Mouse (Mus musculus): Measurements from ENCODE around the gene Ccdc51. TPM values are rescaled to one million over a fixed set of nuclear protein-coding genes. Genes with fewer than 3 reads are reported as not detected.

Gene Ccdc51
- polyA plus RNA-seq (2012) = 4.4 and 4.9 TPM in 2 replicates

DNA sequence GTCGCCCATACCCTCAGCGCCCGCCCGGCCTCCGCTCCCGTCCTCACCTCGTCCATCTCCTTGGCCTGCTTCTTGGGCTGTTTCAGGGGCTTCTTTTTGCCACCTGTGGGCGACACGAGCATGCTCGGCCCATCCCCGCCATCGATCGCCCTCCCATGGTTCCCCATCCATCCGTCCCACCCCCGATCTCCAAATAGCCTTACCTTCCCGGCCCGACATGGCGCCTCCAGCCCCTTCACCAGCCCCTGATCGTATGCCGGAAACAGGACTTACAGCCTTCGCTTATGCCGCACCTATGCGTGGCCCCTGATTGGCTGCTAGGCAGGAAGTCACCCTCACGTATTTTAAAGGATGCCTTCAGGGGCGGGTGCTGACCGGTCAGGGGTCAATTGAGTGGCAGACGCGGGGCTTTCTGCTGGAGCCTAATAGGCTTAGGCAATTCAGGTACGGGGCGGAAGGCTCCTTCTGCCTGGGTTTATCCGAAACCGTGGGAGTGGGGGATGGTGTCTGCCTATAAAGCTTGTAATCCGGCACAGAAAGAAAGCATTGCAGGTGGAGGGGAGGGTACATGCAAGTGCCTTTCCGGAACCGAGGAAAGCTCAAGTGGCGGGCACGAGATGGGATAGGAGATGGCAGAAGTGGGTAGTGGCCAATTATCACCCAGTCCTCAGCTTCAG, at the start of gene Ccdc51, which contains the start of gene Tma7:
Gene Ccdc51 (plus strand): TSS at position 370 of the 677 bp plus-strand sequence.
Gene Tma7 (minus strand): TSS at position 464 of the 677 bp plus-strand sequence.

DNA sequence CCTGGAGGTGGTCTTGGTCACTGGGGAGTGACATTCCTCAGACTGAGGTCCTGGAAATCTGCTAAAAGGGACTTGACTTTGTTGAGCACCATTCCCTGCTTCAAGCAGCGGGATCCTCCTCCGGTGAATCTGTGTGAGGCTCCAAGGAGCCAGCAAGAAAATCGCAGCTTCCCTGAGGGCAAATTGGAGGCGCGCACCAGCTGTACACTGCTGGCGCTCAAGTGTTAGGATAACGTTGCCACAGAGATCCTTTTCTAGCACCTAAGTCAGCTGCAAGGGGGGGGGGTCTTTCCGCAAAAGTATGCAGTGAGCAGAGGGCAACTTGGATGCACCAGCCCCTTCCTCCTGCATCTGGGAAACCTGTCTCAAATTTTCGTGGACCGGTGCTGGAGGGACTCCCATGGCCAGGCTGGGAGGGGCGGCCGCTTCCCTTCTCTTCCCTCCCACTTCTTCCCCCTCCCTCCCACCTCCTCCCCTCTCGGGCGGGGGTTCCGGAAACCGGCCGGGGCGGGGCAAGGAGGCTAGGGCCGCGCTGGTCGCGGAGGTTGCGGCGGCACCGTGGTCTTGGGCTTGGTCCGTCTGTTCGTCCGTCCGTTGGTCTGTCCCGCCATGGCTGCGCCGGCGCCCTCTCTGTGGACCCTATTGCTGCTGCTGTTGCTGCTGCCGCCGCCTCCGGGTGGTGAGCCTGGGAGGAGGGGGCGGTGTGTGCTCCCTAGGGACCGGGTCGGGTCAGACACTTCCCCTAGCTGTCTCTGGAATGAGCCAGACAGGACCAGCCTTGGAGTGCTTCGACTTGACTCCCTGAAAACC, 44.0 kb upstream of the Ccdc51 start, which contains the start of gene Shisa5:
Gene Shisa5 (plus strand): TSS at position 480 of the 810 bp plus-strand sequence.

DNA sequence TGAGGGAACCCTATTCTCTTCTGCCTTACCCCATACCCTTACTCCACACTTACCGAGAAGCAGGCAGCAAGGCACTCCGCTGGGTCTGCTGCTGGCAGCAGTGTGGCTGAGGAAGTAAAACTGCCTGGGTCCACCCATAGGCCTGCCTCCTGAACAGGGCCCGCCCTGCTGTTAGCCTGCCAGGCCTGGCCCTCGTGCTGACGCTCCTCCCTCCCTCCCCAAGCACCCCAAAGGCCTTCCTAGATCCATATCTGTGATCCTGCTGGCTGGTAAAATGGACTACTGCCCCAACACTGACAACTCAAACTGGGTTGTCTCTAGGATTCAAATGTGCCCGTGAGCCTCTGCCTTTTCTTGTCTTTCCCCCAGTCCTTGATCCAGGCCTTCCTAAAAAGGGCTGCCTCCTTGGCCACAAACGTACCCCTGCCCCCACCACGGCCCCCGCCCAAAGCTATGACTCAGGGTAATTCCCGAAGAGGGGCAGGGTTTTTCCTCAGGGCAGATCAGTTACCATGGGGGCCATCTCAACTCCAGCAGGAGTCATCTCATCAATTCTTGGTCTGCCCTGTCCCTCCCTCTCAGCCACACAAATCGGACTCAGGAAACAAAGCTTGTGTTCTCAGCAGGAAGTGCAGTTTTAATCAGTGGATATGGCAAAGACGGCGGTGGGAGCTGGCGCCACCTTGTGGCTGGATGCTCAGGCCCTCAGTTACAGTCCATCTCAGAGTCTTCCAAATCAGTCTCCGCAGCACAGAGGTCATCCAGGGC, 23.0 kb upstream of the Ccdc51 start, which contains the start of gene Trex1:
Gene Trex1 (minus strand): TSS at position 599 of the 768 bp plus-strand sequence.

DNA sequence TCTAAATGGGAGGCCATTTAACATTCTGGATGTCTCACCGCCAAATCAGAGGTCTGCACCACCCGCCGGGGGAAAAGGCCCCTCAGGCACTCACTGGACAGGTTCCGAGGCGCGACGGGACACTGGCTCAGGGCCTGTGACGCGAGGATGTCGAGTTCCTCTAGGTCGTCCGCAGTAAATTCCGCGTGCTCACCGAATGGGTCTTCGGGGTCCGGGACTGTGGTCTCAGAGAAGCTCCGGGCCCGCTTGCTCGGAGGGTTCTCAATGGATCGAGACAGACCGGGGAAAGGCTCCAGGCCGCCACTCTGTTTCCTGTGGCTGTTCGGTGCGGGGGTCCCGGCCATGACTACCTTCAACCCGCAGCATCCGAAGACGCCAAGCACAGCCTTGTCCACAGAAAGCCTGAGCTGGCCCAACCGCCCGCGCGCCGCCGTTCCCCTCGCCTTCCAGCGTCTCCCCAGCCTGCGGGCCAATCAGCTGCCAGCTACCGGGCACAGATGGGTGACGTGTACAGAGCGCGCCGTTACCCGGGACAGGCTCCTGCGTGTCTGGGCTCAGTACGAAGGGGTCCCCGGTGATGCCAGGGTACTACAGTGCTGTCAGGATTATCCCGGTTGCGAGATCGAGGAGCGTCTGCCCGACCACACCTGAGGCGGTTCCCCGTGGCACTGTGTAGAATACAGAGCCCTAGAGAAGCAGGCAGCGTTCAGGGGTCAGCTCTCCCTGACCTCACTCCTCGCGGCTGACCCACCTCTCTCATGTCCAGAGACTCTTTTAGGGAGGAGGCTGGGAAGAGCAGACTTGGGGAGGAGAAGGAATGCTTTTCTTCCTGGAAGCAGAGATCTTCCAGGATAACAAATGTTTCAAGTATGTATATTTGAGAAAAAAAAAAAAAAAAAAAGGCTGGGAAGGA, 8.4 kb upstream of the Ccdc51 start, which contains the start of gene Atrip:
Gene Atrip (minus strand): TSS at position 464 of the 913 bp plus-strand sequence.

DNA sequence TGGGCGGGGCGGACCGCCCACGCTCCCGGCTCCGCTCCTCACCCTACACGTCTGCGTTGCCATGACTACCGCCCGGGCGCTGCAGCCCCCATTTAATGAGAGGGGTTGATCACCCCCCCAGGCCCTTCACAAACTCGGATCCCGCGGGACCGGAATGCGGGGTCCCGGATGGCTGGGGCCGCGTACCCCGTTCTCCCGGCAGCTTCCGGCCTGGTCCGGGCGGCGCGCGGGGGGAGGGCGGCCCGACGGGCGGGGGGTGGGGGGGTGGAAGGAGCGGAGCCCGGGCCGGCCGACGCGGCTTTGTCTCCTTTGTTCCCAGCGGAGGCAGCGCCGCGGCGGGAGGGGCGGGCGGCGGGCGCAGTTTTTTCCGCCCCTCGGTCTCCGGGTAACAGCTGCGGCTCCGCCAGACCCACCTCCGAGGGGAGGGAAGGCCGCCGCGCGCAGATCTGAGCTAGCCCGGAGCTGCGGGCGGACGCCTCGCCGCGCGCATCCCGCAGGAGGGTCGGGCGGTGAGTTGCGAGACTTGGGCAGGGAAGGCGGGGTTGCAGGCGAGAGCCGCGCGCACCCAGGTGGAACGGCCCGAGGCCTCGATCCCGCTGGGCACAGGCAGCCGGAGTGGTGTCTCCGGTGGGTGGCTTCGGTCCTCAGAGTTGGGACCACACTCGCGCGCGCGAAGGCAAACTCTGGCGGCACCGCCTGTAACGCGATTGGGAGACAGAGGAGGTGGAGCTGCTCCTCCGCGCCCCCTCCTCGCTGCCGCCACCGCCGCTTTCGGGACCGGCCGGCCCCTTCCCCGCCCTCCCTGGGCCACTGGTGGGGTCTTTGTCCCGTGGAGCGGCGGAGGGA, 13.1 kb downstream of the Ccdc51 start, which contains the start of gene Plxnb1:
Gene Plxnb1 (plus strand): TSS at position 253 of the 846 bp plus-strand sequence.

Other genes starting within 250 kb of the Ccdc51 start
- 6.9 and 8.8 TPM in 2 replicates for gene Slc26a6, start 229.2 kb upstream of the Ccdc51 start, polyA plus RNA-seq (2012)
- 0.10 TPM in 1 of 2 replicates, not detected in the other for gene Tmem89, start 167.9 kb upstream of the Ccdc51 start, polyA plus RNA-seq (2012)
- 398 and 417 TPM in 2 replicates for gene Uqcrc1, start 145.9 kb upstream of the Ccdc51 start, polyA plus RNA-seq (2012)
- 1.2 and 1.3 TPM in 2 replicates for gene Col7a1, start 128.9 kb upstream of the Ccdc51 start, polyA plus RNA-seq (2012)
- not detected in 2 replicates for gene Ucn2, start 96.5 kb upstream of the Ccdc51 start, polyA plus RNA-seq (2012)
- 2.8 and 4.1 TPM in 2 replicates for gene Pfkfb4, start 90.7 kb upstream of the Ccdc51 start, polyA plus RNA-seq (2012)
- 417 and 542 TPM in 2 replicates for gene Shisa5, start 43.9 kb upstream of the Ccdc51 start, polyA plus RNA-seq (2012)
- gene Trex1, start 22.8 kb upstream of the Ccdc51 start, polyA plus RNA-seq (2012) = 43.3 and 47.5 TPM in 2 replicates
- gene Atrip, start 8.4 kb upstream of the Ccdc51 start, polyA plus RNA-seq (2012) = 9.8 and 10.7 TPM in 2 replicates
- gene Tma7, start 94 bp downstream of the Ccdc51 start, polyA plus RNA-seq (2012) = 372 and 424 TPM in 2 replicates
- 0.04 and 0.21 TPM in 2 replicates for gene Plxnb1, start 12.9 kb downstream of the Ccdc51 start, polyA plus RNA-seq (2012)
- gene Fbxw21, start 79.5 kb downstream of the Ccdc51 start, polyA plus RNA-seq (2012) = 0.04 TPM in 1 of 2 replicates, not detected in the other
- gene Fbxw13, start 113.5 kb downstream of the Ccdc51 start, polyA plus RNA-seq (2012) = not detected in 2 replicates
- gene Fbxw20, start 152.3 kb downstream of the Ccdc51 start, polyA plus RNA-seq (2012) = not detected in 2 replicates
- not detected in 2 replicates for gene Fbxw14, start 205.2 kb downstream of the Ccdc51 start, polyA plus RNA-seq (2012)